Mouse (Mus musculus): ENCODE measurements around the gene Nfic.

GRCm38 (mm10) chr10:81367207-81367495, 88.3 kb downstream of the Nfic start:
- TF ChIP-seq POLR2A (IDR thresholded peaks at IDR 0.05; ENCODE audit: low read depth, low read length), result no peak
- no peak for TF ChIP-seq CTCF (IDR thresholded peaks at IDR 0.05; ENCODE audit: extremely low read depth, insufficient read length, insufficient replicate concordance, low read depth, low read length)
